Mouse (Mus musculus) megakaryocyte, embryonic 14.5 days (primary cell): ENCODE results near the gene Pou2f1.

Experiments
- FLI1 ChIP-seq: IDR thresholded peaks from 2 replicates; pipeline ENCODE4 v1.6.1; 2012; ENCODE audit warnings: low read length, inconsistent platforms, mixed read lengths
- GATA1 ChIP-seq: IDR thresholded peaks from 3 replicates; pipeline ENCODE4 v1.6.1; 2012; ENCODE audit warnings: mixed read lengths, low read length, inconsistent platforms, borderline replicate concordance

DNA sequence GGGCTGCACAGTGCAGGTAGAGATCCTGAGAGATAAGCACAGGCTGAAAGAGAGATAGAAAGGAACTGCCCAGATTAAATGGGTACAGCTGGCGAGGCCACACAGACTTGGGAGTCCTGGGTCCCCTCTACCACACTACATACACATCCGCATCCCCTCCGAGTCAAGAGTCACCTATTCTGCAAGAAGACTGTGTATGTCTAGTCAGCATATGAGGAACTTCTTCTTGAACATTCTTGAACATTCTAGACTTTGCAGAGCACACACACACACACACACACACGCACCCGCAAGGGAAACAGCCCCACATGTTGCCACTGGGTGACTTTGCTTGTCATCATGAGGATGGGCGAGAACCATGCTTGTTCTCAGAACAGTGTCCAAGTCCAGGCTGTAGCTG is 173.9 kb downstream of the Pou2f1 start:
- TF ChIP-seq GATA1 (no peak), FLI1 (no peak)
